5 mouse cellular contexts compared by ENCODE assay signal in the genomic region with DNA sequence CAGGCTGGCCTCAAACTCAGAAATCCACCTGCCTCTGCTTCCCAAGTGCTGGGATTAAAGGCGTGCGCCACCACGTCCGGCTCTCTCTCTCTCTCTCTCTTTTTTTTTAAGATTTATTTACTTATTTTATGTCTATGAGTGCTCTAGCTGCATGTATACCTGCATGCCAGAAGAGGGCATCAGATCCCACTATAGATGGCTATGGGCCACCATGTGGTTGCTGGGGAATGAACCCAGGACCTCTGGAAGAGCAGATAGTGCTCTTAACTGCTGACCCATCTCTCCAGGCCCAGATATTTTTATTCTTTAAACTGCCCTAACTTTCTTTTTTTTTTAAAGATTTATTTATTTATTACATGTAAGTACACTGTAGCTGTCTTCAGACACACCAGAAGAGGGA. TPM values are rescaled to one million over a fixed set of nuclear protein-coding genes. Genes with fewer than 3 reads are reported as not detected.
"Had no signal": no experiment of that assay in that cellular context is flagged by ENCODE, and none has a peak within 500 bp of the region (broad histone marks: within the 10 kb centered on the region; RNA-seq: fewer than 3 reads in every experiment).

No protein-coding gene starts in this region.

RNA-seq across cellular contexts. Expression of a gene that starts 16.3 kb away (rescaled TPM):
- polyA plus RNA-seq: kidney, embryonic 14.5 days; large intestine, adult 2 months; limb, embryonic 10.5 days; myocyte; testis, adult 2 months had no signal
